In genomic region chr9:62426021-62426420, GRCm38 (mm10) we compare ENCODE assay signal across 13 mouse cellular contexts.
DNase-seq lines count a peak whose midpoint lies in the region; ATAC-seq lines count a peak whose summit lies in the region.
"Had no signal": no experiment of that assay in that cellular context is flagged by ENCODE, and none has a peak within 500 bp of the region (broad histone marks: within the 10 kb centered on the region; RNA-seq: fewer than 3 reads in every experiment).

No protein-coding gene starts in this region.

- intact Hi-C loops in heart, postnatal 25 days (cut with DNase I), result loop anchor here (5.0 kb wide), 1 partner anchor 36 kb away; no protein-coding TSS in a partner anchor

- H3K4me1 ChIP-seq in heart, embryonic 10.5 days, result peaks cover 27% of the 10 kb centered on the region
- peaks cover 52% of the 10 kb centered on the region for H3K4me1 ChIP-seq in megakaryocyte, embryonic 14.5 days

- H3K9me3 ChIP-seq in heart, embryonic 10.5 days, result no peaks in the 10 kb centered on the region
- peaks cover 14% of the 10 kb centered on the region for H3K9me3 ChIP-seq in megakaryocyte, embryonic 14.5 days
- H3K9me3 ChIP-seq: limb, embryonic 15.5 days had no signal

- H3K27me3 ChIP-seq in heart, embryonic 10.5 days (ENCODE audit: insufficient read depth, poor library complexity, severe bottlenecking), result no peaks in the 10 kb centered on the region
- peaks cover 31% of the 10 kb centered on the region for H3K27me3 ChIP-seq in megakaryocyte, embryonic 14.5 days (replicated peaks)
- H3K27me3 ChIP-seq: embryonic facial prominence, embryonic 13.5 days; limb, embryonic 15.5 days had no signal

- WGBS in heart, embryonic 10.5 days, result 89% methylated on average over 19 of the region's 19 CpGs

- H3K27ac ChIP-seq in heart, embryonic 10.5 days, result peak overlapping the region; percentile 60
- H3K27ac ChIP-seq: embryonic facial prominence, embryonic 13.5 days; limb, embryonic 15.5 days had no signal

- peaks cover 8% of the 10 kb centered on the region for H3K36me3 ChIP-seq in heart, embryonic 10.5 days
- H3K36me3 ChIP-seq in megakaryocyte, embryonic 14.5 days (replicated peaks; ENCODE audit: low read length), result no peaks in the 10 kb centered on the region

- no peak for ATAC-seq in megakaryocyte, adult 5-6 weeks (ENCODE audit: poor library complexity, severe bottlenecking)

- H3K4me3 ChIP-seq in heart, embryonic 10.5 days, result no peak overlapping the region
- H3K4me3 ChIP-seq in megakaryocyte, embryonic 14.5 days (replicated peaks), result peak overlapping the region; percentile 77
- H3K4me3 ChIP-seq: embryonic facial prominence, embryonic 13.5 days; limb, embryonic 15.5 days had no signal

- peak; percentile 22 for DNase-seq in cerebellum, adult 11-12 months
- no peak for DNase-seq in cerebellum, postnatal 36 days
- no peak for DNase-seq in heart, embryonic 10.5 days (ENCODE audit: low spot score)
- no peak for DNase-seq in heart, postnatal 25 days (ENCODE audit: low spot score)
- DNase-seq in kidney, postnatal 10 days, result peak; percentile 69
- no peak for DNase-seq in kidney, adult 8-10 months
- DNase-seq: gastrocnemius, postnatal 25 days; midbrain, embryonic 14.5 days; thymus, adult 2 months had no signal

Comparison
In these comparisons a context has a peak if more than half of its experiments do, and no peak if none do; other contexts are left out.
1. DNase-seq: peak in cerebellum, adult 11-12 months (single experiment) and kidney, postnatal 10 days (single experiment); none in cerebellum, postnatal 36 days (0 of 2), heart, embryonic 10.5 days (single experiment), heart, postnatal 25 days (single experiment) and kidney, adult 8-10 months (0 of 2).